Mouse (Mus musculus) cortical plate, adult 2 months (tissue): ENCODE data around the gene Kdelc1.

Source experiments
- CTCF ChIP-seq: fragments of 200-500 bp; IDR thresholded peaks from 2 replicates; pipeline ENCODE4 v1.5.1; 2011; ENCODE audit warnings: mild to moderate bottlenecking, control low read depth, low read length; ENCODE audit not compliant: insufficient read depth; ENCODE audit errors: extremely low read depth
- POLR2A ChIP-seq: fragments of 200-500 bp; IDR thresholded peaks from 2 replicates; pipeline ENCODE4 v1.6.1; 2011; ENCODE audit warnings: mild to moderate bottlenecking, low read length, control low read depth; ENCODE audit not compliant: insufficient read depth; ENCODE audit errors: extremely low read depth

DNA sequence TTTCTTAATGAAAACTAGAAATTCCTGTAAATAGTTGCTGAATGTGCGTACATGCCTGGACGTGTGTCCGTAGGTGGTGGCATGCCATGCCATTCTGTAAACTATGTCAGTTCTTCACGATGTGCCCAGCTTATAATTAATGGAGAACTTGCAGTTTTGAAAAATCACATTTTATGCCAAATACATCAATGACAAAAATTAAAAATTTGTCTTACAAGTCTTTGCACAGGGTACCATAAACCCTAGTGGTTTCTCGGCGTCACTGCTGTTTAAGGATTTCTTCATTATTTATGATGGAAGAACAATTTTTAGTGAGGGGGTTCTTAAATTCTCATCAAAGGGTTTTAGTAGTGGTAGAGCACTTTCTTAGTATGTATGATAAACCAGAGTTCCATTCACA, 30.1 kb upstream of the Kdelc1 start:
- TF ChIP-seq CTCF (no peak), POLR2A (no peak)
